Mouse (Mus musculus) brain, embryonic 18.5 days (tissue): ENCODE measurements at regions not wholly inside any gene's neighbourhood (a gene's known extent, or its start where the extent isn't known, plus 50 kb on each side); places are given as distances from the start of the nearest gene placed in this dataset.
A peak's percentile ranks its signal among the peaks of the same experiment; 100 is the strongest.

Experiments used
- DNase-seq: peaks from one replicate; pipeline ENCODE4 v3.0.0-alpha.2; 2012; ENCODE audit warnings: low read depth, low spot score

GRCm38 (mm10) chr9:113309707-113310574, 398.1 kb downstream of the Pdcd6ip start:
- no peak for DNase-seq

- DNase-seq, result peak; percentile 20
These were observed 402.3 kb downstream of the Pdcd6ip start for GRCm38 (mm10) chr9:113305761-113306160.

DNA sequence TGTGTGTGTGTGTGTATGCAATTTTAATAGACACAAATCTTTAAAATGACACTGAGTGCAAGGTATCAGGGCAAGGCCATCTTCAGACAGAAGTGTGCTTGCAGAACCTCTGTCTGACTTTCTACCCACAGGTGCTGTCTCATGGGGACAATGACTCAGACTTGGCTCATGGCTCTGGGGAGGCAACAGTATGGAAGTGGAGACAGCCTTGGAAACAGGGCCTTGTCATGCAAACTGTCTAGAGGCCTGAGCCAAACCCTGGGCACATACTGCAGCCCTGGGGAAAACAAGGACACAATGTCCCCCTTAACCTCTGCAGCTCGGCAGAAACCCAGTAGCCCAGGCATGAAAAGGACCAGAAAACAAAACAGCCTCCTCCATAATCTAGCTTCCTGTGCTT, 405.6 kb downstream of the Pdcd6ip start:
- DNase-seq, result no peak

- DNase-seq, result no peak
These were observed 407.2 kb downstream of the Pdcd6ip start for GRCm38 (mm10) chr9:113300846-113301245.

DNA sequence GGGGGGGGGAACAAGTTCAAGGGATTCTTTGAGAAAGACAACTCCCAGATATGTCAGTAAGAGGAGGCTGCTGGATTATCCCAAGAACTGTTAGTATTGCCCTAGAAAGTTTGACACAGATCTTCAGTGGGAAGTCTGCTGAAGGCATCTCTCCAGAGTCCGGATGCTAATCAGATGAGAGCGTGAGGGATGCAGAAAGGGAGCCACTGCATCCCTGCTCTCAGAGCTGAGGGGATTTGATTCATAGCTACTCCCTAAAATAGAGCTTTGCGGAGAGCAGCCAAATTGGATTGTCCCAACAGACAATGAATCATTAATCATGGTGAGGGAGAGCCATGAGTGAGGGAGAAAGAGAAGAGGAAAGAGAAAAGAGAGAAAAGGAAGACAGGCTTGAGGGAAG, 408.2 kb downstream of the Pdcd6ip start:
- no peak for DNase-seq

- DNase-seq, result no peak
These were observed 412.1 kb downstream of the Pdcd6ip start for GRCm38 (mm10) chr9:113295850-113296467.

- DNase-seq, result no peak
These were observed 420.7 kb downstream of the Pdcd6ip start for GRCm38 (mm10) chr9:113287397-113287796.

DNA sequence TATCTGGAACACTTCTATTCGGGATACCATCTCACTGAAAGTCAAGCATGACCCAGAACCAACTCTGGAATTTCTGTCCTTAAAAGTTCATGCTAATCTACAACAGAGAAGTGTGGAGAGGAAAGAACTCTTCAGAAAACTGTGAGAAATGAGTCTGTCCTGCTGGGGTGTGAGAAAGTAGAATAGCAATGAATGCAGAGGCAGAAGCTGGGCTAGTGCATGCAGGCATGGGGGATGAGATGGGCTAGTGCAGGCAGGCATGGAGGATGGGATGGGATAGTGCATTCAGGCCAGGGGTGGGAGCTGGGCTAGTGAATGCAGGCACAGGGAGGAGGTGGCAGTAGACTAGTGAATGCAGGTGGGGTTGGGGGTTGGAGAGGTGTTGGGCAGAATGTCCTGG, 424.8 kb downstream of the Pdcd6ip start:
- no peak for DNase-seq

GRCm38 (mm10) chr9:113270595-113270994, 437.5 kb downstream of the Pdcd6ip start:
- no peak for DNase-seq

GRCm38 (mm10) chr9:113267696-113268095, 440.4 kb downstream of the Pdcd6ip start:
- DNase-seq, result no peak

- no peak for DNase-seq
These were observed 444.4 kb downstream of the Pdcd6ip start for GRCm38 (mm10) chr9:113263636-113264035.

GRCm38 (mm10) chr9:113260296-113260695, 447.8 kb downstream of the Pdcd6ip start:
- no peak for DNase-seq

DNA sequence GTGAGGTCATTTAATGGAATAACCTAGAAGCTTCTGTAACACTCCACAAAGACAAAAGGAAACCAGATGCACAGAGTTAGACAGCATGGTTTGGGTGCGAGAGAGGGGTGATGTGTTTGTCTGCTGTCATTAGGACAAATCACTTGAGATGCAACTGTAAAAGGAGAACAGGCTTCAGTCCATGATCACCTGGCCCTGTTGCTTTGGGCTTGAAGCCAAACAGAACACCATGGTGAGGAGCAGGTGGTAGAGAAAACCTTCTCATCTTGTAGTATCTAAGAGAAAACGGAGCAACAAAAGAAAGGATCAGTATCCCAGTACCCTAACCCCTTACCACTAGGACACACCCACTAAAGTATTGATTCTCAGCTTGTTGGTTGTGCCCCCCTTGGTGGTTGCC, 449.5 kb downstream of the Pdcd6ip start:
- DNase-seq, result no peak

DNA sequence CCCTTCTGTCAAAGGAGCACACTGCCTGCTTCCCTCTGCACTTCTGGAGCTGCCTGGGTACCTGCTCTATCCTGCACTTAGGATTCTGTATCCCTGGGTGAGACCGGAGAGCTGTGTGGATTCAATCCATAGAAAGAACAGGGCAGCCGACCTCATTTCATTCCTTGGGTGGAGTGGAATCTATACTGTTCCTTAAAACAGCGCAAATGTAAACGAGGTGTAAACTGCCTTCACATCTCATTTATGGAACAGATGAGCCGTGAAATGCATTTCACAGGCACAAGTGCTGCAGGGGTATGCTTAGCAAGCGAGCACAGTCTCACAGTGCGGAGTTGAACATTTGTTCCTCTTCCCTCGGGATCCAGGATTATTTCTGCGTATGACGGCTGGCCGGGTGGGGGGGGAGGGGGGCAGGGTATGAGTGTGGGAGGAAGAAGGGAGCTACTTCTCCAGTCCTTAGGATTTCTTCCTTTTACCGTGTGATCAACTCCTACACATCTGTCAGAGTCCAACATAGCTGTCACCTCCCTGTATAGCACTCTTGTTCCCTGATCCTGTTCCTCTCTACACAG, 459.3 kb downstream of the Pdcd6ip start:
- DNase-seq, result peak; percentile 60

- DNase-seq, result no peak
These were observed 460.1 kb downstream of the Pdcd6ip start for GRCm38 (mm10) chr9:113247950-113248349.

DNA sequence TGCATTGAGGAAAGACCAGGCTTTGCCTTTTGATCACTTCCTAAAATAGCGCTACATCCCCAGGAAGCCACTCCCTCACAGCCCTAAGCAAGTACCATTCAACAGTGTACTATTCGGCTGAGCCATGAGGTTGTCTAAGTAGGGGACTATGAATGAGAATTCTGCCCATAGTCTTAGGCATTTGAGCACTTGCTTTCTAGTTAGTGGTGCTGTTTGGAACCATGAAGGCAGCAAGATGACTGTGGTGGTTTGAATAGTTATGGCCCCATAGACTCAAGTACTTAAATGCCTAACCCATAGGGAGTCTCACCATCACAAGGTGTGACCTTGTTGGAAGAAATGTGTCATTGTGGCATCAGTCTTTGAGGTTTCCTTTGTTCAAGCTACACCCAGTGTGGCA, 464.2 kb downstream of the Pdcd6ip start:
- no peak for DNase-seq

DNA sequence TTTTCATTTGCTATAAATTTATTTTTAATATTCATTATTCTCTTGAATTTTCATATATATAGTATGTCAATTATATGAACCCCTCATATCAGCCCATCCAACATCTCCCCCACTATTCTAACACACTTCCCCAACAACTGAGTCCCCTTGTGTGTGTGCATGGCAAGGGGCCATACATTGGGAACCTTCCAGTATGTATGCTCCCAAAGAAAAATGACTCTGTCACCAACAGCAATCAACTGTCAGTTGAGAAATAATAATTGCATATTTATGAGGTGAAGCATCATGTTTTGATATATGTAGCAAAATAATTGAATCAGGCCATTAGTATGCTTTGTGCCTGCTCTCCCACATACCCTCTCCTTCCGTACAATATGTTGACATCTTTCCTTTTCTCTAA, 474.7 kb downstream of the Pdcd6ip start:
- no peak for DNase-seq

- DNase-seq, result no peak
These were observed 478.7 kb downstream of the Pdcd6ip start for GRCm38 (mm10) chr9:113229391-113229790.

GRCm38 (mm10) chr9:113213930-113214329, 494.1 kb downstream of the Pdcd6ip start:
- DNase-seq, result no peak

DNA sequence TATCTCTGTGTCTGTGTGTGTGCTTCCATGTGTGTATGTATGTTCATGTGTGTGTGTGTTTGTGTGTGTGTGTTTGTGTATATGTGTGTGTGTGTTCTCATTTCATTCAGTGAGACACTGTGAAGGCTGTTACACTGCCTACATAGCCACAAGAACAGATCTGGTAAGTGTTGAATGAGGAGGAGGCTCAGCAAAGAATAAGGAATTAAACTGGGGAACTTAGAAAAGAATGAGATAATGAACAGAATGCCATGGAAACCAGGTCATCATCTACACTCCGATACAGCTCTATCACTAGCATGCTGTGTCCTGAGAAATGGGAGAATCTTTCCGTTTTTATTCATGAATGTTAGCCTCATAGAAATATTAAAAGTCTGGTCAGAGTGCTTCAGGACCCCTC, 495.7 kb downstream of the Pdcd6ip start:
- no peak for DNase-seq

GRCm38 (mm10) chr9:113208181-113208580, 499.9 kb downstream of the Pdcd6ip start:
- DNase-seq, result no peak

- no peak for DNase-seq
These were observed 508.8 kb downstream of the Pdcd6ip start for GRCm38 (mm10) chr9:113199241-113199640.

GRCm38 (mm10) chr9:113195556-113195955, 512.5 kb downstream of the Pdcd6ip start:
- DNase-seq, result no peak
